ENCODE assay signal across 8 mouse cellular contexts in the genomic region with DNA sequence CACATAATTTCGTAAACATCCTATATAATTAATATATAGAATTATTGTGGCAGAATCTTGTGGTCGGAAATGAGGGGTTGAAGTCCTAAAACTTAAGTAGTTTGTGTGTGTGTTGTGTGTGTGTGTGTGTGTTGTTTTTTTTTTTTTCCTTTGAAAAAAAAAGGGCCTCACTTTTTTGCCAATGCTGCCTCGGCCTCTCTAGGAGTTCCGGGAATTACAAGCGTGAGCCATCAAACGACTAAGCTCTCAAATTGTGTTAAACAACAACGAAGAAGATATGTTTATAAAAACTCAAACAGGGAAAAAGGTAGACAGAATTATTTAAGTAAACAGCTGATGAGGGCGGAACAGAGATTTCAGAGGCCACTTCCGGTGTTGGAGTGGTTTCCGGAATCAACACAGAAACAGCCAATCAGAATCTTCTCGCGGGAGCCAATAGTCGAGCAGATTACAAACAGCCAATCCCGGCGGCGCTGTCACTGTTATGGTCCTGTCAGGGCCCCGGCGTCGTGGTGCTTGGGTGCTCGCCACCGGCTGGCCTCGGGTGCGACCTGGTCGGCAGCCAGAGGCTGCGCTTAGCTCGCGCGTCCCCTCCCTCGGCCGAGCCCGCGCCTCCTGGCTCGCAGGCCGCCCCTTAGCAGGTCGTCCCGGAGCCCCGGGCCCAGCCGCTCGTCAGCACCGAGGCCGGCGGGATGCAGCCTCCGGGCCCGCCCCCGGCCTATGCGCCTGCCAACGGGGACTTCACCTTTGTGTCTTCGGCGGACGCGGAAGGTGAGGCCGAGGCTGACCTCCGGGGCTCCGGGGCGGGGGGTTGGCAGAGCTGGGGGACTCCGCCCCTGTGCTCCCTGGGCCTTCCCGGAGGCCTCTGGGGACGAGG. TPM values are rescaled to one million over a fixed set of nuclear protein-coding genes. Genes with fewer than 3 reads are reported as not detected.
DNase-seq lines count a peak whose midpoint lies in the region; ATAC-seq lines count a peak whose summit lies in the region.

A gene (plus strand): TSS at position 470 of the 877 bp plus-strand sequence.

- peaks cover 27% of the 10 kb centered on the region for H3K36me3 ChIP-seq in heart, embryonic 13.5 days
- H3K36me3 ChIP-seq in liver, embryonic 12.5 days, result peaks cover 23% of the 10 kb centered on the region
- peaks cover 4% of the 10 kb centered on the region for H3K36me3 ChIP-seq in stomach, embryonic 15.5 days

- 4% methylated on average over 58 of the region's 58 CpGs for WGBS in heart, embryonic 13.5 days
- WGBS in liver, embryonic 12.5 days (ENCODE audit: insufficient replicate concordance), result 3% methylated on average over 58 of the region's 58 CpGs
- 4% methylated on average over 56 of the region's 58 CpGs for WGBS in stomach, embryonic 15.5 days

- peaks cover 6% of the 10 kb centered on the region for H3K27me3 ChIP-seq in heart, embryonic 13.5 days (replicated peaks)
- H3K27me3 ChIP-seq in liver, embryonic 12.5 days (replicated peaks), result peaks cover 4% of the 10 kb centered on the region; the same call in 1 of the 2 replicates
- H3K27me3 ChIP-seq in stomach, embryonic 15.5 days (replicated peaks), result no peaks in the 10 kb centered on the region

- peak within 1 kb of the TSS; percentile 97 for H3K9ac ChIP-seq in heart, embryonic 13.5 days
- H3K9ac ChIP-seq in liver, embryonic 12.5 days, result peak within 1 kb of the TSS; percentile 98
- H3K9ac ChIP-seq in stomach, embryonic 15.5 days, result peak within 1 kb of the TSS; percentile 84

- peak within 1 kb of the TSS; percentile 61 for H3K27ac ChIP-seq in brown adipose tissue, adult 24 weeks (replicated peaks; ENCODE audit: low read depth, low read length)
- peak within 1 kb of the TSS; percentile 93 for H3K27ac ChIP-seq in heart, embryonic 13.5 days (replicated peaks)
- H3K27ac ChIP-seq in liver, embryonic 12.5 days, result peak within 1 kb of the TSS; percentile 98
- H3K27ac ChIP-seq in stomach, embryonic 15.5 days, result peak within 1 kb of the TSS; percentile 87

- H3K4me1 ChIP-seq in brown adipose tissue, adult 24 weeks (ENCODE audit: control insufficient read depth, insufficient read depth, insufficient read length, low read length), result no peaks in the 10 kb centered on the region
- H3K4me1 ChIP-seq in heart, embryonic 13.5 days, result peaks cover 10% of the 10 kb centered on the region
- peaks cover 19% of the 10 kb centered on the region for H3K4me1 ChIP-seq in liver, embryonic 12.5 days
- H3K4me1 ChIP-seq in stomach, embryonic 15.5 days, result peaks cover 3% of the 10 kb centered on the region; the same call in 1 of the 2 replicates

- H3K4me3 ChIP-seq in brown adipose tissue, adult 24 weeks (ENCODE audit: insufficient read depth, low read depth, low read length), result peak within 1 kb of the TSS; percentile 74
- H3K4me3 ChIP-seq in heart, embryonic 13.5 days, result peak within 1 kb of the TSS; percentile 99
- peak within 1 kb of the TSS; percentile 100 for H3K4me3 ChIP-seq in liver, embryonic 12.5 days
- H3K4me3 ChIP-seq in stomach, embryonic 15.5 days (replicated peaks), result peak within 1 kb of the TSS; percentile 98

- peak within 1 kb of the TSS; percentile 68 for H3K4me2 ChIP-seq in heart, embryonic 13.5 days
- peak within 1 kb of the TSS; percentile 77 for H3K4me2 ChIP-seq in liver, embryonic 12.5 days
- peak within 1 kb of the TSS; percentile 49 for H3K4me2 ChIP-seq in stomach, embryonic 15.5 days

- peak; percentile 98 for ATAC-seq in heart, embryonic 13.5 days (ENCODE audit: extremely low read depth, insufficient number of reproducible peaks, low FRiP score, low TSS enrichment)
- peak; percentile 98 for ATAC-seq in liver, embryonic 12.5 days
- ATAC-seq in stomach, embryonic 15.5 days (ENCODE audit: insufficient read depth, low FRiP score, low read depth), result peak; percentile 99

- no peaks in the 10 kb centered on the region for H3K9me3 ChIP-seq in heart, embryonic 13.5 days
- no peaks in the 10 kb centered on the region for H3K9me3 ChIP-seq in liver, embryonic 12.5 days (replicated peaks)
- no peaks in the 10 kb centered on the region for H3K9me3 ChIP-seq in stomach, embryonic 15.5 days

- DNase-seq in CD4-positive, CD25-positive, alpha-beta regulatory T cell, adult 2 months (ENCODE audit: low read depth, low spot score), result peak; percentile 96
- DNase-seq in fat pad, adult 2 months (ENCODE audit: extremely low read depth, low read depth, low spot score), result peak; percentile 68
- DNase-seq in kidney, postnatal 10 days, result peak; percentile 97
- peak; percentile 97 for DNase-seq in natural killer cell, adult 2 months (ENCODE audit: low spot score in 2 of 2)

RNA-seq across cellular contexts. Expression of the gene that starts here (rescaled TPM):
- 68.4 and 72.0 TPM in 2 replicates for polyA plus RNA-seq in brown adipose tissue, adult 24 weeks (2012; ENCODE audit: insufficient read depth, insufficient read length, missing spikeins)
- 48.7 and 50.9 TPM in 2 replicates for polyA plus RNA-seq in heart, embryonic 13.5 days (2015; fragmentation: Nextera tagmentation; extraction: Ambion mirVana)
- polyA plus RNA-seq in liver, embryonic 12.5 days (2016; fragmentation: Nextera tagmentation; extraction: Ambion mirVana), result 63.2 and 64.7 TPM in 2 replicates
- polyA plus RNA-seq in stomach, embryonic 15.5 days (2015; fragmentation: Nextera tagmentation; extraction: Ambion mirVana), result 67.7 and 78.4 TPM in 2 replicates

Comparison
In these comparisons a context has a peak if more than half of its experiments do, and no peak if none do; other contexts are left out.
1. Peak in every context shown above with its lines: DNase-seq, ATAC-seq, H3K4me3 ChIP-seq and H3K27ac ChIP-seq.